Mouse (Mus musculus) right cerebral cortex, adult 18-20 months (tissue): ENCODE results near the gene Ripply2.

ENCODE experiments used
- DNase-seq: peaks from one replicate; pipeline ENCODE4 v3.0.0; 2022; ENCODE audit warnings: mixed read lengths

The Ripply2 gene

GRCm38 (mm10) chr9:87027423-87028084 is 12.2 kb downstream of the Ripply2 start:
- peak; percentile 52 for DNase-seq

DNA sequence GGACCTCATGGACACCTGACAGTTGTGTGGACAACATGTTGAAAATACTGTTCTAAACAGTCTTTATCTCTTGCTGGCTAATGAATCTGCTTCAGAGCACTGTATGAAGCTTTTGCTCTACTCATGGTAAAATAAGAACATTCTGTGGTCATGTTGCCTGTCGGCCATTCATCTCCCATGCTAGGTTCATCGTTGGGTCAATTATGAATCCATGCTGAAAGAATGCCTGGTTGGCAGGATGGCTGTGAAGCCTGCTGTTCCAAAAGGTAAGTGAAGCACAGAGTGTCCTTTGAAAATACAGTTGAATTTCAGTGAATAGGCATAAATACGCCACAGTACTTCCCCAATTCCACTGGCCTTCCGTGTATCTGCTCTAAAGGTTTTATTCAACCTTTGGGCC is 16.9 kb downstream of the Ripply2 start:
- no peak for DNase-seq

GRCm38 (mm10) chr9:87034831-87035580 is 19.7 kb downstream of the Ripply2 start:
- no peak for DNase-seq

GRCm38 (mm10) chr9:87049425-87049824 is 34.1 kb downstream of the Ripply2 start:
- DNase-seq = peak; percentile 21

DNA sequence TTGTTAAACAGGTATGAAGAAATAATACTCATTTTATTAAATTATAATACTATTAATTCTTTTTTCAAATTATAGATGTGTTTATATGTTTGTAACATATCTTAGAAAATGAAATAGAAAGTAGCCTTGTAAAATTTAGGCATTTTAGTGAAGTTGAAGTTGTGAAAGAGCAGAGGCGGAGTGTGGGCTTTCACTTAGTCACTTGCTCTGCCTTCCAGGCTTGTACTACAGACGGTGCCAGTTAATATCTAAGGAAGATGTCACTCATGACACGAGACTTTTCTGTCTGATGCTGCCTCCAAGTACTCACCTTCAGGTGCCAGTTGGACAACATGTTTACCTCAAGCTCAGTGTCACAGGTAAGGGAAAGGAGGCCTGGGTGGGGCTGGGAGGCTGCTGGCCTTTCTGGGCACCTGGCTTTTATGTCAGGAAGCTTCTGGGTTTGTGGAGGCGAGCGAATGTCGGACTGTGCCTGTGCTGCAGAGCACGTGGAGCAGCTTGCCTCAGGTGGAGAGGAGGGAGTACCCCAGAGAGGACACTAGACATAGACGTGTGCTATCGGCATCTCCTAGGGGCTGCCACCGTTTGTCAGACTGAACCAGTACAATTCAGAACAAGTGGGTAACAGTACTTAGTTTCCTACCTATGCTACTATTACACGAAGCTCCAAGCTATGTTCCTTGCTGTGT is 40.4 kb downstream of the Ripply2 start:
- DNase-seq = peak; percentile 47

GRCm38 (mm10) chr9:87062337-87062736 is 47.0 kb downstream of the Ripply2 start:
- DNase-seq = no peak

- no peak for DNase-seq
These were observed 52.8 kb downstream of the Ripply2 start for GRCm38 (mm10) chr9:87068160-87068559.
